In genomic region chr12:72979236-72979635, GRCm38 (mm10) we compare ENCODE assay signal across 27 mouse cellular contexts. TPM values are rescaled to one million over a fixed set of nuclear protein-coding genes. Genes with fewer than 3 reads are reported as not detected.
"Had no signal": no experiment of that assay in that cellular context is flagged by ENCODE, and none has a peak within 500 bp of the region (broad histone marks: within the 10 kb centered on the region; RNA-seq: fewer than 3 reads in every experiment).

No protein-coding gene starts in this region.

- DNase-seq: kidney, adult 2 months; kidney, postnatal 10 days; kidney, postnatal 36 days; left cerebral cortex, postnatal 4 days; lung, adult 2 months; lung, postnatal 14 days; midbrain, embryonic 14.5 days; thymus, adult 2 months; thymus, postnatal 14 days had no signal

- H3K4me3 ChIP-seq: limb, embryonic 12.5 days; limb, embryonic 15.5 days; megakaryocyte, embryonic 14.5 days had no signal

- ATAC-seq: inflammation-experienced regulatory T-cells, adult 6 months; intestine, postnatal 0 days had no signal

- H3K9ac ChIP-seq: limb, embryonic 12.5 days; limb, embryonic 15.5 days had no signal

- H3K9me3 ChIP-seq: limb, embryonic 12.5 days; limb, embryonic 15.5 days; megakaryocyte, embryonic 14.5 days had no signal

- H3K4me2 ChIP-seq: limb, embryonic 12.5 days; limb, embryonic 15.5 days; midbrain, embryonic 11.5 days had no signal

- H3K36me3 ChIP-seq: limb, embryonic 12.5 days; limb, embryonic 15.5 days had no signal

- H3K27ac ChIP-seq: limb, embryonic 12.5 days; limb, embryonic 15.5 days; macrophage; stomach, postnatal 0 days had no signal

RNA-seq across cellular contexts. Expression of gene 4930447C04Rik, which starts 38.7 kb away (rescaled TPM):
- polyA plus RNA-seq: inflammation-experienced regulatory T-cells, adult 6 months; kidney, adult 2 months; lung, adult 2 months; macrophage; small intestine, adult 2 months; spleen, adult 2 months; thymus, adult 2 months had no signal

RNA-seq across cellular contexts. Expression of gene Six6, which starts 39.5 kb away (rescaled TPM):
- total RNA-seq: layer of hippocampus, postnatal 14 days; left cerebral cortex, adult 8-10 months; left cerebral cortex, postnatal 14 days had no signal
- polyA plus RNA-seq: inflammation-experienced regulatory T-cells, adult 6 months; intestine, postnatal 0 days; kidney, adult 2 months; kidney, embryonic 14.5 days; limb, embryonic 12.5 days; limb, embryonic 15.5 days; lung, adult 2 months; lung, embryonic 16.5 days; macrophage; midbrain, embryonic 14.5 days; neural tube, embryonic 11.5 days; neural tube, embryonic 14.5 days; small intestine, adult 2 months; spleen, adult 2 months; stomach, embryonic 14.5 days; stomach, postnatal 0 days; thymus, adult 2 months had no signal
